22 mouse cellular contexts compared by ENCODE assay signal in genomic region chr13:28699490-28700032, GRCm38 (mm10).
A peak's percentile ranks its signal among the peaks of the same experiment; 100 is the strongest.
DNase-seq lines count a peak whose midpoint lies in the region; ATAC-seq lines count a peak whose summit lies in the region.
"Had no signal": no experiment of that assay in that cellular context is flagged by ENCODE, and none has a peak within 500 bp of the region (broad histone marks: within the 10 kb centered on the region; RNA-seq: fewer than 3 reads in every experiment).

No protein-coding gene starts in this region.

- H3K4me2 ChIP-seq in hindbrain, embryonic 16.5 days (ENCODE audit: low read length), result no peak overlapping the region
- H3K4me2 ChIP-seq in limb, embryonic 13.5 days (replicated peaks), result no peak overlapping the region
- no peak overlapping the region for H3K4me2 ChIP-seq in embryonic facial prominence, embryonic 15.5 days (replicated peaks)
- H3K4me2 ChIP-seq in limb, embryonic 15.5 days, result no peak overlapping the region
- H3K4me2 ChIP-seq: forebrain, embryonic 12.5 days; hindbrain, embryonic 14.5 days had no signal

- DNase-seq in hindbrain, embryonic 10.5 days (ENCODE audit: low spot score), result no peak
- no peak for DNase-seq in limb, embryonic 10.5 days (ENCODE audit: low spot score)
- DNase-seq in retina, postnatal 1 day, result no peak
- no peak for DNase-seq in gastrocnemius, postnatal 10 days
- DNase-seq: adrenal gland, postnatal 14 days; cerebellum, adult 11-12 months; cerebellum, adult 9-10 months; cerebellum, postnatal 25 days; gastrocnemius, postnatal 14 days; heart, postnatal 10 days; heart, postnatal 4 days had no signal

- no peak for ATAC-seq in hindbrain, embryonic 16.5 days
- ATAC-seq in limb, embryonic 13.5 days (ENCODE audit: low FRiP score, low read depth), result no peak
- ATAC-seq in embryonic facial prominence, embryonic 15.5 days (ENCODE audit: insufficient number of reproducible peaks, low FRiP score, low TSS enrichment, low read depth), result 0 out of 2 replicates have a peak, but pooled peaks have one; percentile 16
- peak; percentile 56 for ATAC-seq in limb, embryonic 15.5 days (ENCODE audit: insufficient number of reproducible peaks, low FRiP score, low TSS enrichment, low read depth)
- ATAC-seq: activated CD4-positive, CD25-positive, alpha-beta regulatory T cell, adult 4 months; forebrain, embryonic 16.5 days; inflammation-experienced regulatory T-cells, adult 6 months; Patski had no signal

- 90% methylated on average over 4 of the region's 4 CpGs for WGBS in hindbrain, embryonic 10.5 days
- 93% methylated on average over 4 of the region's 4 CpGs for WGBS in hindbrain, embryonic 16.5 days
- 81% methylated on average over 4 of the region's 4 CpGs for WGBS in limb, embryonic 13.5 days
- 87% methylated on average over 4 of the region's 4 CpGs for WGBS in limb, embryonic 10.5 days
- WGBS in embryonic facial prominence, embryonic 15.5 days, result 78% methylated on average over 4 of the region's 4 CpGs
- WGBS in limb, embryonic 15.5 days, result 77% methylated on average over 4 of the region's 4 CpGs

- peaks cover 29% of the 10 kb centered on the region for H3K4me1 ChIP-seq in hindbrain, embryonic 10.5 days (replicated peaks)
- H3K4me1 ChIP-seq in hindbrain, embryonic 16.5 days (ENCODE audit: control insufficient read depth, insufficient read depth, low read depth, low read length), result peaks cover 8% of the 10 kb centered on the region
- H3K4me1 ChIP-seq in limb, embryonic 13.5 days, result peaks cover 48% of the 10 kb centered on the region
- H3K4me1 ChIP-seq in limb, embryonic 10.5 days, result peaks cover 35% of the 10 kb centered on the region
- H3K4me1 ChIP-seq in embryonic facial prominence, embryonic 15.5 days, result peaks cover 25% of the 10 kb centered on the region
- H3K4me1 ChIP-seq in limb, embryonic 15.5 days, result peaks cover 37% of the 10 kb centered on the region

- no peak overlapping the region for H3K9ac ChIP-seq in hindbrain, embryonic 16.5 days (ENCODE audit: low read depth, low read length)
- H3K9ac ChIP-seq in limb, embryonic 13.5 days, result no peak overlapping the region
- no peak overlapping the region for H3K9ac ChIP-seq in embryonic facial prominence, embryonic 15.5 days
- H3K9ac ChIP-seq in limb, embryonic 15.5 days, result no peak overlapping the region
- H3K9ac ChIP-seq: forebrain, embryonic 12.5 days; hindbrain, embryonic 14.5 days had no signal

- no peaks in the 10 kb centered on the region for H3K9me3 ChIP-seq in hindbrain, embryonic 10.5 days
- no peaks in the 10 kb centered on the region for H3K9me3 ChIP-seq in hindbrain, embryonic 16.5 days (ENCODE audit: control insufficient read depth, low read length)
- no peaks in the 10 kb centered on the region for H3K9me3 ChIP-seq in limb, embryonic 13.5 days
- H3K9me3 ChIP-seq in limb, embryonic 10.5 days (replicated peaks), result no peaks in the 10 kb centered on the region
- H3K9me3 ChIP-seq in embryonic facial prominence, embryonic 15.5 days (replicated peaks), result no peaks in the 10 kb centered on the region
- H3K9me3 ChIP-seq in limb, embryonic 15.5 days, result no peaks in the 10 kb centered on the region
- H3K9me3 ChIP-seq: forebrain, embryonic 12.5 days had no signal

- 0 out of 2 replicates have a peak, but pooled peaks cover under 1% of the 10 kb centered on the region for H3K36me3 ChIP-seq in hindbrain, embryonic 10.5 days
- H3K36me3 ChIP-seq in hindbrain, embryonic 16.5 days (ENCODE audit: control insufficient read depth, insufficient read depth, low read length), result no peaks in the 10 kb centered on the region
- no peaks in the 10 kb centered on the region; the same call in 1 of the 2 replicates for H3K36me3 ChIP-seq in limb, embryonic 13.5 days
- H3K36me3 ChIP-seq in limb, embryonic 10.5 days, result no peaks in the 10 kb centered on the region
- no peaks in the 10 kb centered on the region for H3K36me3 ChIP-seq in embryonic facial prominence, embryonic 15.5 days
- H3K36me3 ChIP-seq in limb, embryonic 15.5 days, result no peaks in the 10 kb centered on the region
- H3K36me3 ChIP-seq: forebrain, embryonic 12.5 days had no signal

- H3K4me3 ChIP-seq in hindbrain, embryonic 10.5 days, result no peak overlapping the region
- no peak overlapping the region for H3K4me3 ChIP-seq in hindbrain, embryonic 16.5 days (ENCODE audit: low read length)
- no peak overlapping the region for H3K4me3 ChIP-seq in limb, embryonic 13.5 days
- no peak overlapping the region for H3K4me3 ChIP-seq in limb, embryonic 10.5 days
- H3K4me3 ChIP-seq in embryonic facial prominence, embryonic 15.5 days (replicated peaks), result no peak overlapping the region
- H3K4me3 ChIP-seq in limb, embryonic 15.5 days, result no peak overlapping the region
- H3K4me3 ChIP-seq: forebrain, embryonic 12.5 days had no signal

- H3K27ac ChIP-seq in hindbrain, embryonic 10.5 days, result peak overlapping the region; percentile 23; the same call in 1 of the 2 replicates
- H3K27ac ChIP-seq in hindbrain, embryonic 16.5 days (ENCODE audit: low read depth, low read length), result no peak overlapping the region
- 0 out of 2 replicates have a peak overlapping the region, but pooled peaks have one; percentile 28 for H3K27ac ChIP-seq in limb, embryonic 13.5 days
- no peak overlapping the region for H3K27ac ChIP-seq in limb, embryonic 10.5 days
- no peak overlapping the region for H3K27ac ChIP-seq in embryonic facial prominence, embryonic 15.5 days (replicated peaks)
- 0 out of 2 replicates have a peak overlapping the region, but pooled peaks have one; percentile 48 for H3K27ac ChIP-seq in limb, embryonic 15.5 days
- H3K27ac ChIP-seq: forebrain, embryonic 12.5 days; hindbrain, embryonic 14.5 days had no signal

- no peaks in the 10 kb centered on the region for H3K27me3 ChIP-seq in hindbrain, embryonic 10.5 days (ENCODE audit: insufficient read depth, poor library complexity, severe bottlenecking)
- H3K27me3 ChIP-seq in hindbrain, embryonic 16.5 days (replicated peaks; ENCODE audit: control insufficient read depth, insufficient read depth, low read length), result no peaks in the 10 kb centered on the region
- no peaks in the 10 kb centered on the region for H3K27me3 ChIP-seq in limb, embryonic 13.5 days
- H3K27me3 ChIP-seq in limb, embryonic 10.5 days (ENCODE audit: low read depth, poor library complexity, severe bottlenecking), result no peaks in the 10 kb centered on the region
- H3K27me3 ChIP-seq in embryonic facial prominence, embryonic 15.5 days, result no peaks in the 10 kb centered on the region
- no peaks in the 10 kb centered on the region for H3K27me3 ChIP-seq in limb, embryonic 15.5 days
- H3K27me3 ChIP-seq: CH12.LX; forebrain, embryonic 12.5 days; Patski had no signal

Comparison
In these comparisons a context has a peak if more than half of its experiments do, and no peak if none do; other contexts are left out.
1. H3K27ac ChIP-seq: peak in hindbrain, embryonic 10.5 days (single experiment), limb, embryonic 13.5 days (single experiment) and limb, embryonic 15.5 days (single experiment); none in hindbrain, embryonic 16.5 days (single experiment), limb, embryonic 10.5 days (single experiment) and embryonic facial prominence, embryonic 15.5 days (single experiment).
2. ATAC-seq: peak in embryonic facial prominence, embryonic 15.5 days (single experiment) and limb, embryonic 15.5 days (single experiment); none in hindbrain, embryonic 16.5 days (single experiment) and limb, embryonic 13.5 days (single experiment).